Mouse (Mus musculus) ES-Bruce4 (cell line): ENCODE measurements at regions not wholly inside any gene's neighbourhood (a gene's known extent, or its start where the extent isn't known, plus 50 kb on each side); places are given as distances from the start of the nearest gene placed in this dataset.
A peak's percentile ranks its signal among the peaks of the same experiment; 100 is the strongest.
"Not testable (repeated sequence)": the region's sequence is repeated elsewhere in the genome, so short reads cannot be mapped to it uniquely, and the experiment has no call there.

Source experiments
- H3K27ac ChIP-seq: 2 replicates; pipeline ENCODE4 v1.5.1; 2012; ENCODE audit warnings: low read length, inconsistent platforms; ENCODE audit not compliant: insufficient read depth
- H3K27me3 ChIP-seq: 2 replicates; pipeline ENCODE4 v1.6.1; 2012; ENCODE audit warnings: mild to moderate bottlenecking, low read length, inconsistent platforms; ENCODE audit not compliant: control insufficient read depth, poor library complexity, insufficient read depth, severe bottlenecking
- H3K36me3 ChIP-seq: 2 replicates; pipeline ENCODE4 v1.6.1; 2012; ENCODE audit warnings: inconsistent platforms, mild to moderate bottlenecking, low read length, moderate library complexity; ENCODE audit not compliant: control insufficient read depth, poor library complexity, insufficient read depth, severe bottlenecking
- H3K4me1 ChIP-seq: one replicate; pipeline ENCODE4 v1.8.1; 2011; ENCODE audit warnings: low read length; ENCODE audit not compliant: control insufficient read depth, insufficient read depth
- H3K4me3 ChIP-seq: 2 replicates; pipeline ENCODE4 v1.5.1; 2011; ENCODE audit warnings: low read depth, mild to moderate bottlenecking, low read length
- H3K9ac ChIP-seq: 2 replicates; pipeline ENCODE4 v1.6.1; 2012; ENCODE audit warnings: low read depth, mild to moderate bottlenecking, inconsistent platforms; ENCODE audit not compliant: poor library complexity, severe bottlenecking
- H3K9me3 ChIP-seq: replicated peaks from 2 replicates; pipeline ENCODE4 v1.6.1; 2012; ENCODE audit warnings: mild to moderate bottlenecking, low read length, inconsistent platforms; ENCODE audit not compliant: control insufficient read depth, poor library complexity, insufficient read depth, severe bottlenecking
- CTCF ChIP-seq: IDR thresholded peaks from one replicate; pipeline ENCODE4 v1.8.1; 2011; ENCODE audit warnings: low read depth, low read length
- EP300 ChIP-seq: IDR thresholded peaks from 2 replicates; pipeline ENCODE4 v1.6.1; 2011; ENCODE audit warnings: low read depth, low read length; ENCODE audit not compliant: insufficient read depth
- POLR2A ChIP-seq: IDR thresholded peaks from one replicate; pipeline ENCODE4 v1.8.1; 2011; ENCODE audit warnings: low read length; ENCODE audit not compliant: insufficient read depth

- Histone ChIP-seq H3K4me3 (no peak overlapping the region), H3K27ac (no peak overlapping the region), H3K36me3 (no peaks in the 10 kb centered on the region), H3K27me3 (no peaks in the 10 kb centered on the region), H3K9ac (no peak overlapping the region), H3K9me3 (no peaks in the 10 kb centered on the region), H3K4me1 (no peaks in the 10 kb centered on the region)
- TF ChIP-seq CTCF (no peak), POLR2A (no peak), EP300 (no peak)
These were observed 204.5 kb downstream of the Fam43a start for GRCm38 (mm10) chr16:30804018-30804417.

GRCm38 (mm10) chr16:30806206-30806605, 206.7 kb downstream of the Fam43a start:
- H3K36me3 ChIP-seq, H3K9ac ChIP-seq, H3K4me3 ChIP-seq, H3K9me3 ChIP-seq, H3K27ac ChIP-seq, H3K27me3 ChIP-seq, H3K4me1 ChIP-seq: not testable (repeated sequence)

GRCm38 (mm10) chr16:30818541-30819120, 219.1 kb downstream of the Fam43a start:
- Histone ChIP-seq H3K27me3 (no peaks in the 10 kb centered on the region), H3K9ac (no peak overlapping the region), H3K9me3 (peaks cover 8% of the 10 kb centered on the region), H3K27ac (no peak overlapping the region), H3K4me1 (peaks cover 7% of the 10 kb centered on the region), H3K36me3 (no peaks in the 10 kb centered on the region), H3K4me3 (no peak overlapping the region)
- no peak for TF ChIP-seq EP300
- TF ChIP-seq CTCF, result no peak
- TF ChIP-seq POLR2A, result no peak

- TF ChIP-seq CTCF (no peak), EP300 (no peak), POLR2A (no peak)
- no peak overlapping the region for H3K4me3 ChIP-seq
- H3K9ac ChIP-seq, result no peak overlapping the region
- H3K27me3 ChIP-seq, result no peaks in the 10 kb centered on the region
- peaks cover 8% of the 10 kb centered on the region for H3K9me3 ChIP-seq
- H3K36me3 ChIP-seq, result no peaks in the 10 kb centered on the region
- H3K4me1 ChIP-seq, result peaks cover 7% of the 10 kb centered on the region
- no peak overlapping the region for H3K27ac ChIP-seq
These were observed 219.8 kb downstream of the Fam43a start for GRCm38 (mm10) chr16:30819342-30819741.

GRCm38 (mm10) chr16:30820234-30820633, 220.7 kb downstream of the Fam43a start:
- peaks cover 7% of the 10 kb centered on the region for H3K4me1 ChIP-seq
- H3K27me3 ChIP-seq, result no peaks in the 10 kb centered on the region
- no peak overlapping the region for H3K9ac ChIP-seq
- TF ChIP-seq POLR2A (no peak), EP300 (no peak), CTCF (no peak)
- no peaks in the 10 kb centered on the region for H3K36me3 ChIP-seq
- H3K9me3 ChIP-seq, result peaks cover 8% of the 10 kb centered on the region
- peak overlapping the region; percentile 48; the same call in 1 of the 2 replicates for H3K27ac ChIP-seq
- no peak overlapping the region for H3K4me3 ChIP-seq

GRCm38 (mm10) chr16:30820761-30821160, 221.2 kb downstream of the Fam43a start:
- peaks cover 7% of the 10 kb centered on the region for H3K4me1 ChIP-seq
- H3K9me3 ChIP-seq, result peaks cover 8% of the 10 kb centered on the region
- H3K9ac ChIP-seq, result no peak overlapping the region
- no peak for TF ChIP-seq POLR2A
- TF ChIP-seq CTCF, result no peak
- TF ChIP-seq EP300, result no peak
- no peak overlapping the region for H3K4me3 ChIP-seq
- no peaks in the 10 kb centered on the region for H3K36me3 ChIP-seq
- no peaks in the 10 kb centered on the region for H3K27me3 ChIP-seq
- peak overlapping the region; percentile 74 for H3K27ac ChIP-seq
